Mouse (Mus musculus) lung, embryonic 14.5 days (tissue): ENCODE results near the gene Tomm40. TPM values are rescaled to one million over a fixed set of nuclear protein-coding genes. Genes with fewer than 3 reads are reported as not detected.

Experiments
- ATAC-seq: fragments of 200-750 bp; cut with Nextera tagmentation; 2 replicates; pipeline ENCODE4 v1.8.0; 2017; ENCODE audit warnings: mild to moderate bottlenecking, moderate TSS enrichment, moderate library complexity; ENCODE audit not compliant: insufficient read depth
- DNase-seq: peaks from one replicate; pipeline ENCODE4 v3.0.0-alpha.2; 2015
- H3K27ac ChIP-seq: fragments of 300-500 bp; sonication (generic); 2 replicates; pipeline ENCODE4 v1.5.1; 2014; ENCODE audit warnings: low read depth, mild to moderate bottlenecking, moderate library complexity
- H3K27me3 ChIP-seq: fragments of 300-500 bp; sonication (generic); 2 replicates; pipeline ENCODE4 v1.6.1; 2014; ENCODE audit warnings: low read length, control low read depth; ENCODE audit not compliant: insufficient read depth
- H3K36me3 ChIP-seq: fragments of 300-500 bp; sonication (generic); 2 replicates; pipeline ENCODE4 v1.6.1; 2014; ENCODE audit warnings: control low read depth; ENCODE audit not compliant: insufficient read depth
- H3K4me1 ChIP-seq: fragments of 300-500 bp; sonication (generic); 2 replicates; pipeline ENCODE4 v1.6.1; 2014; ENCODE audit warnings: antibody characterized with exemption, control low read depth; ENCODE audit not compliant: insufficient read depth
- H3K4me2 ChIP-seq: fragments of 300-500 bp; sonication (generic); 2 replicates; pipeline ENCODE4 v1.6.1; 2014; ENCODE audit warnings: mild to moderate bottlenecking
- H3K4me3 ChIP-seq: fragments of 300-500 bp; sonication (generic); 2 replicates; pipeline ENCODE4 v1.5.1; 2014; ENCODE audit warnings: low read depth, low read length
- H3K9ac ChIP-seq: fragments of 300-500 bp; sonication (generic); 2 replicates; pipeline ENCODE4 v1.6.1; 2014
- H3K9me3 ChIP-seq: fragments of 300-500 bp; sonication (generic); 2 replicates; pipeline ENCODE4 v1.6.1; 2016; ENCODE audit warnings: low read depth, low read length, control low read depth
- CTCF ChIP-seq: IDR thresholded peaks from 2 replicates; pipeline ENCODE4 v1.5.1; 2016; ENCODE audit warnings: antibody characterized with exemption, low read depth
- WGBS: fragments of 180-500 bp; shearing (Covaris S2); extraction: QIAGEN DNeasy Blood & Tissue Kit; methylation state at CpG from one replicate; pipeline ENCODE4 v1.1.7; 2014; 5-methylcytosine and 5-hydroxymethylcytosine counted together
- polyA plus RNA-seq: library from polyadenylated mRNA; unstranded; fragments of >200 nt; fragmentation: Nextera tagmentation; extraction: Ambion mirVana; gene quantifications from 2 replicates; pipeline ENCODE4 v1.2.1, GENCODE M21; 2014

The Tomm40 gene
- polyA plus RNA-seq, 1 experiment from 2014 or later: 168 TPM

- DNase-seq: no peak
- no peak for TF ChIP-seq CTCF
- ATAC-seq: no peak
- no peak overlapping the region for H3K4me3 ChIP-seq
- H3K4me2 ChIP-seq: no peak overlapping the region
- 85% methylated on average over 10 of the region's 10 CpGs for WGBS
- H3K4me1 ChIP-seq: no peaks in the 10 kb centered on the region
- H3K9me3 ChIP-seq: no peaks in the 10 kb centered on the region
- H3K27ac ChIP-seq: no peak overlapping the region
- H3K27me3 ChIP-seq: no peaks in the 10 kb centered on the region
- H3K36me3 ChIP-seq: peaks cover 71% of the 10 kb centered on the region
- H3K9ac ChIP-seq: no peak overlapping the region
Observed at GRCm38 (mm10) chr7:19710650-19711049, 4.6 kb downstream of the Tomm40 start.

- H3K9me3 ChIP-seq: no peaks in the 10 kb centered on the region
- no peak for DNase-seq
- no peak for TF ChIP-seq CTCF
- no peak overlapping the region for H3K4me3 ChIP-seq
- no peak overlapping the region for H3K9ac ChIP-seq
- H3K4me2 ChIP-seq: no peak overlapping the region
- H3K36me3 ChIP-seq: peaks cover 75% of the 10 kb centered on the region
- no peak overlapping the region for H3K27ac ChIP-seq
- no peaks in the 10 kb centered on the region for H3K4me1 ChIP-seq
- no peaks in the 10 kb centered on the region for H3K27me3 ChIP-seq
- WGBS: 91% methylated on average over 7 of the region's 7 CpGs
- no peak for ATAC-seq
Observed at GRCm38 (mm10) chr7:19705271-19705670, 10.0 kb downstream of the Tomm40 start.

- Histone ChIP-seq H3K36me3 (peaks cover 69% of the 10 kb centered on the region), H3K4me2 (no peak overlapping the region), H3K4me1 (0 out of 2 replicates have a peak, but pooled peaks cover under 1% of the 10 kb centered on the region), H3K27me3 (no peaks in the 10 kb centered on the region), H3K4me3 (no peak overlapping the region), H3K9ac (no peak overlapping the region), H3K9me3 (no peaks in the 10 kb centered on the region), H3K27ac (no peak overlapping the region)
- WGBS: 81% methylated on average over 4 of the region's 4 CpGs
- no peak for ATAC-seq
- no peak for TF ChIP-seq CTCF
- DNase-seq: no peak
Observed at GRCm38 (mm10) chr7:19704475-19704874, 10.8 kb downstream of the Tomm40 start.

- Histone ChIP-seq H3K27me3 (no peaks in the 10 kb centered on the region), H3K9me3 (no peaks in the 10 kb centered on the region), H3K36me3 (peaks cover 55% of the 10 kb centered on the region), H3K9ac (no peak overlapping the region), H3K4me1 (peaks cover 8% of the 10 kb centered on the region; the same call in 1 of the 2 replicates), H3K4me2 (no peak overlapping the region), H3K27ac (no peak overlapping the region), H3K4me3 (no peak overlapping the region)
- DNase-seq (no peak), ATAC-seq (no peak)
- WGBS: 88% methylated on average over 16 of the region's 16 CpGs
- no peak for TF ChIP-seq CTCF
Observed at GRCm38 (mm10) chr7:19702859-19703555, 12.2 kb downstream of the Tomm40 start.

GRCm38 (mm10) chr7:19701069-19701761 is 14.0 kb downstream of the Tomm40 start:
- peak; percentile 76 for TF ChIP-seq CTCF
- ATAC-seq: peak; percentile 62
- Histone ChIP-seq H3K4me3 (no peak overlapping the region), H3K9ac (no peak overlapping the region), H3K4me1 (peaks cover 8% of the 10 kb centered on the region; the same call in 1 of the 2 replicates), H3K27ac (peak overlapping the region; percentile 30; the same call in 1 of the 2 replicates), H3K27me3 (no peaks in the 10 kb centered on the region), H3K4me2 (peak overlapping the region; percentile 5; the same call in 1 of the 2 replicates), H3K9me3 (no peaks in the 10 kb centered on the region; the same call in 1 of the 2 replicates), H3K36me3 (peaks cover 51% of the 10 kb centered on the region)
- peak; percentile 89 for DNase-seq
- 25% methylated on average over 22 of the region's 22 CpGs for WGBS

GRCm38 (mm10) chr7:19700299-19701068 is 14.8 kb downstream of the Tomm40 start:
- Histone ChIP-seq H3K4me3 (no peak overlapping the region), H3K4me1 (peaks cover 8% of the 10 kb centered on the region; the same call in 1 of the 2 replicates), H3K27ac (peak overlapping the region; percentile 30; the same call in 1 of the 2 replicates), H3K36me3 (peaks cover 49% of the 10 kb centered on the region), H3K9me3 (no peaks in the 10 kb centered on the region; the same call in 1 of the 2 replicates), H3K9ac (no peak overlapping the region), H3K27me3 (no peaks in the 10 kb centered on the region), H3K4me2 (peak overlapping the region; percentile 5; the same call in 1 of the 2 replicates)
- ATAC-seq: no peak
- no peak for TF ChIP-seq CTCF
- no peak for DNase-seq
- WGBS: 52% methylated on average over 12 of the region's 12 CpGs
